Mouse (Mus musculus) E14TG2a.4 (cell line): ENCODE results near the gene Nrxn1.

Experiments
- CTCF ChIP-seq: conservative IDR thresholded peaks from 2 replicates; pipeline ENCODE4 v1.5.1; 2014; ENCODE audit warnings: low read length
- NANOG ChIP-seq: IDR thresholded peaks from 2 replicates; pipeline ENCODE4 v1.6.1; 2014; ENCODE audit warnings: borderline replicate concordance, low read length, mixed read lengths

- TF ChIP-seq CTCF (no peak), NANOG (no peak)
Measured at GRCm38 (mm10) chr17:90912746-90913145, 180.1 kb downstream of the Nrxn1 start.
